Mouse (Mus musculus) colon, adult 2 months (tissue): Measurements from ENCODE around the gene Itm2b. TPM values are rescaled to one million over a fixed set of nuclear protein-coding genes. Genes with fewer than 3 reads are reported as not detected.

Source experiments
- polyA plus RNA-seq: library from polyadenylated mRNA; depleted of rRNA; stranded (reverse); fragments of >200 nt; gene quantifications from 2 replicates; pipeline ENCODE4 v1.2.3, GENCODE M21; 2012; rRNA removed

Gene Itm2b
- 1,079 and 1,154 TPM in 2 replicates for polyA plus RNA-seq

GRCm38 (mm10) chr14:73384913-73385719 lies at the start of gene Itm2b:
TSS of gene Itm2b (minus strand) at chr14:73385289.

GRCm38 (mm10) chr14:73325456-73326381 lies 59.4 kb downstream of the Itm2b start, which contains the start of gene Rb1:
TSS of gene Rb1 (minus strand) at chr14:73325822.

Other genes starting within 250 kb of the Itm2b start
- gene Lpar6, start 147.4 kb downstream of the Itm2b start, polyA plus RNA-seq: 1.5 and 2.0 TPM in 2 replicates
- 3.2 and 3.9 TPM in 2 replicates for gene Rb1, start 59.5 kb downstream of the Itm2b start, polyA plus RNA-seq
- 6.7 and 7.3 TPM in 2 replicates for gene Med4, start 124.7 kb upstream of the Itm2b start, polyA plus RNA-seq
- gene Sucla2, start 140.0 kb upstream of the Itm2b start, polyA plus RNA-seq: 10.4 and 11.1 TPM in 2 replicates
- gene Nudt15, start 163.0 kb upstream of the Itm2b start, polyA plus RNA-seq: 0.54 and 0.90 TPM in 2 replicates